Mouse (Mus musculus): Measurements from ENCODE around the gene Dnmt3l.

The Dnmt3l gene

GRCm38 (mm10) chr10:78048061-78048730 is 6.4 kb downstream of the Dnmt3l start:
- no peaks in the 10 kb centered on the region for H3K36me3 ChIP-seq (ENCODE audit: control insufficient read depth, insufficient read depth, low read length, poor library complexity, severe bottlenecking)
- H3K27me3 ChIP-seq (ENCODE audit: control insufficient read depth, insufficient read depth, low read length, poor library complexity, severe bottlenecking): no peaks in the 10 kb centered on the region
- no peak for DNase-seq (ENCODE audit: low read depth, low spot score)

GRCm38 (mm10) chr10:78049519-78050035 is 7.8 kb downstream of the Dnmt3l start:
- H3K27me3 ChIP-seq (ENCODE audit: control insufficient read depth, insufficient read depth, low read length, poor library complexity, severe bottlenecking): no peaks in the 10 kb centered on the region
- DNase-seq (ENCODE audit: low read depth, low spot score): no peak
- no peaks in the 10 kb centered on the region for H3K36me3 ChIP-seq (ENCODE audit: control insufficient read depth, insufficient read depth, low read length, poor library complexity, severe bottlenecking)

GRCm38 (mm10) chr10:78054633-78055565 is 13.2 kb downstream of the Dnmt3l start:
- DNase-seq (ENCODE audit: low read depth, low spot score): no peak
- Histone ChIP-seq H3K27me3 (ENCODE audit: control insufficient read depth, insufficient read depth, low read length, poor library complexity, severe bottlenecking) (no peaks in the 10 kb centered on the region; the same call in 1 of the 2 replicates), H3K36me3 (ENCODE audit: control insufficient read depth, insufficient read depth, low read length, poor library complexity, severe bottlenecking) (no peaks in the 10 kb centered on the region)

GRCm38 (mm10) chr10:78057056-78057455 is 15.3 kb downstream of the Dnmt3l start:
- Histone ChIP-seq H3K36me3 (ENCODE audit: control insufficient read depth, insufficient read depth, low read length, poor library complexity, severe bottlenecking) (no peaks in the 10 kb centered on the region), H3K27me3 (ENCODE audit: control insufficient read depth, insufficient read depth, low read length, poor library complexity, severe bottlenecking) (no peaks in the 10 kb centered on the region; the same call in 1 of the 2 replicates)
- no peak for DNase-seq (ENCODE audit: low read depth, low spot score)

GRCm38 (mm10) chr10:78063122-78063521 is 21.4 kb downstream of the Dnmt3l start:
- 0 out of 2 replicates have a peak, but pooled peaks cover 2% of the 10 kb centered on the region for H3K36me3 ChIP-seq (ENCODE audit: control insufficient read depth, insufficient read depth, low read length, poor library complexity, severe bottlenecking)
- H3K27me3 ChIP-seq (ENCODE audit: control insufficient read depth, insufficient read depth, low read length, poor library complexity, severe bottlenecking): no peaks in the 10 kb centered on the region; the same call in 1 of the 2 replicates
- peak; percentile 43 for DNase-seq (ENCODE audit: low read depth, low spot score)

GRCm38 (mm10) chr10:78067226-78067625 is 25.5 kb downstream of the Dnmt3l start:
- peak; percentile 69 for DNase-seq (ENCODE audit: low read depth, low spot score)
- H3K27me3 ChIP-seq (ENCODE audit: control insufficient read depth, insufficient read depth, low read length, poor library complexity, severe bottlenecking): no peaks in the 10 kb centered on the region

GRCm38 (mm10) chr10:78068541-78068940 is 26.8 kb downstream of the Dnmt3l start:
- Histone ChIP-seq H3K27me3 (ENCODE audit: control insufficient read depth, insufficient read depth, low read length, poor library complexity, severe bottlenecking) (no peaks in the 10 kb centered on the region), H3K36me3 (ENCODE audit: control insufficient read depth, insufficient read depth, low read length, poor library complexity, severe bottlenecking) (peaks cover 24% of the 10 kb centered on the region)
- no peak for DNase-seq (ENCODE audit: low read depth, low spot score)

More at GRCm38 (mm10) chr10:78067226-78067625, 25.5 kb downstream of the Dnmt3l start:
- peaks cover 19% of the 10 kb centered on the region for H3K36me3 ChIP-seq (ENCODE audit: control insufficient read depth, insufficient read depth, low read length, poor library complexity, severe bottlenecking)

- H3K27me3 ChIP-seq (ENCODE audit: control insufficient read depth, insufficient read depth, low read length, poor library complexity, severe bottlenecking): no peaks in the 10 kb centered on the region
- DNase-seq (ENCODE audit: low read depth, low spot score): peak; percentile 91
- peaks cover 31% of the 10 kb centered on the region for H3K36me3 ChIP-seq (ENCODE audit: control insufficient read depth, insufficient read depth, low read length, poor library complexity, severe bottlenecking)
These were observed 27.6 kb downstream of the Dnmt3l start, which contains the start of gene Icosl for GRCm38 (mm10) chr10:78069101-78070011. Gene Icosl, plus strand, starts transcription at chr10:78069302.

- peaks cover 58% of the 10 kb centered on the region for H3K36me3 ChIP-seq (ENCODE audit: control insufficient read depth, insufficient read depth, low read length, poor library complexity, severe bottlenecking)
- no peak for DNase-seq (ENCODE audit: low read depth, low spot score)
- H3K27me3 ChIP-seq (ENCODE audit: control insufficient read depth, insufficient read depth, low read length, poor library complexity, severe bottlenecking): no peaks in the 10 kb centered on the region
These were observed 32.4 kb downstream of the Dnmt3l start for GRCm38 (mm10) chr10:78074151-78074550.

- DNase-seq (ENCODE audit: low read depth, low spot score): no peak
- H3K27me3 ChIP-seq (ENCODE audit: control insufficient read depth, insufficient read depth, low read length, poor library complexity, severe bottlenecking): no peaks in the 10 kb centered on the region
- H3K36me3 ChIP-seq (ENCODE audit: control insufficient read depth, insufficient read depth, low read length, poor library complexity, severe bottlenecking): peaks cover 58% of the 10 kb centered on the region
These were observed 33.2 kb downstream of the Dnmt3l start for GRCm38 (mm10) chr10:78074977-78075376.

GRCm38 (mm10) chr10:78077862-78078261 is 36.1 kb downstream of the Dnmt3l start:
- Histone ChIP-seq H3K36me3 (ENCODE audit: control insufficient read depth, insufficient read depth, low read length, poor library complexity, severe bottlenecking) (peaks cover 35% of the 10 kb centered on the region), H3K27me3 (ENCODE audit: control insufficient read depth, insufficient read depth, low read length, poor library complexity, severe bottlenecking) (no peaks in the 10 kb centered on the region)
- no peak for DNase-seq (ENCODE audit: low read depth, low spot score)

- peaks cover 35% of the 10 kb centered on the region for H3K36me3 ChIP-seq (ENCODE audit: control insufficient read depth, insufficient read depth, low read length, poor library complexity, severe bottlenecking)
- DNase-seq (ENCODE audit: low read depth, low spot score): no peak
- H3K27me3 ChIP-seq (ENCODE audit: control insufficient read depth, insufficient read depth, low read length, poor library complexity, severe bottlenecking): no peaks in the 10 kb centered on the region
These were observed 36.5 kb downstream of the Dnmt3l start for GRCm38 (mm10) chr10:78078276-78078675.

- no peaks in the 10 kb centered on the region for H3K27me3 ChIP-seq (ENCODE audit: control insufficient read depth, insufficient read depth, low read length, poor library complexity, severe bottlenecking)
- H3K36me3 ChIP-seq (ENCODE audit: control insufficient read depth, insufficient read depth, low read length, poor library complexity, severe bottlenecking): peaks cover 20% of the 10 kb centered on the region
- DNase-seq (ENCODE audit: low read depth, low spot score): no peak
These were observed 38.3 kb downstream of the Dnmt3l start for GRCm38 (mm10) chr10:78079955-78080591.

GRCm38 (mm10) chr10:78084073-78084472 is 42.3 kb downstream of the Dnmt3l start:
- no peak for DNase-seq (ENCODE audit: low read depth, low spot score)
- no peaks in the 10 kb centered on the region for H3K36me3 ChIP-seq (ENCODE audit: control insufficient read depth, insufficient read depth, low read length, poor library complexity, severe bottlenecking)

More at GRCm38 (mm10) chr10:78084073-78084472, 42.3 kb downstream of the Dnmt3l start:
- H3K27me3 ChIP-seq (ENCODE audit: control insufficient read depth, insufficient read depth, low read length, poor library complexity, severe bottlenecking): no peaks in the 10 kb centered on the region
